Mouse (Mus musculus): ENCODE results near the gene Opn1sw.
"Not testable (repeated sequence)": the region's sequence is repeated elsewhere in the genome, so short reads cannot be mapped to it uniquely, and the experiment has no call there.

The Opn1sw gene

DNA sequence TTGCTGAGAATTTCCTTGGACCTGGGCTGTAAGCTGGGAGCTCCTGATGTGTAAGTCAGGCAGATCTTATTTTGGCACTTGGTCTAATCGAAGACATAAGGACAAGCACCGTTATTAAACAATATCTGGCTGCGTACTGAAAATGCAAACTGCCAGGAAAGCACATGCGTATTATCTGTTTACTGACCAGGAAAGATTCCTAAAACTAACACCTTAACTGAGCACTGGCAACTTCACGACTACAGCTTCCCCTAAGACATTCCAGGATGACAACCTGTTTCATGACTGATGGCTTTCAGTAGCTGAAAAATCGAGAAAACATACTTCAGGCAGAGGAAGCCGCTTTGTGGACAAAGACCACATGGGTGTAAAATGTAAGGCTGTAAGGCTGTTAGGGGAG lies 41.1 kb downstream of the Opn1sw start:
- no peak for DNase-seq (ENCODE audit: low read depth, low spot score)

DNA sequence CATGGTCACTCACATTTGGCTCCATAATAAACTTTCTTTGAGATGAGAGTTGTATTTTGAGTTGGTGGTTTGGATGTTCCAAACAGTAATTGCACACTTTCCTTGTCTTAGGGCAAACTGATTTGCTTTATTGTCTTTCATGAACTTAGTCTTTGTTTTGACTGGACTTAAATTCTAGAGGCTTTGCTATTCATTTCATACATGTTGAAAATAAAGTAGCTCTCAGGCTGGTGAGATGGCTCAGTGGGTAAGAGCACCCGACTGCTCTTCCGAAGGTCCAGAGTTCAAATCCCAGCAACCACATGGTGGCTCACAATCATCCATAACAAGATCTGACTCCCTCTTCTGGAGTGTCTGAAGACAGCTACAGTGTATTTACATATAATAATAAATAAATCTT lies 41.8 kb downstream of the Opn1sw start:
- not testable (repeated sequence) for DNase-seq (ENCODE audit: low read depth, low spot score)

DNA sequence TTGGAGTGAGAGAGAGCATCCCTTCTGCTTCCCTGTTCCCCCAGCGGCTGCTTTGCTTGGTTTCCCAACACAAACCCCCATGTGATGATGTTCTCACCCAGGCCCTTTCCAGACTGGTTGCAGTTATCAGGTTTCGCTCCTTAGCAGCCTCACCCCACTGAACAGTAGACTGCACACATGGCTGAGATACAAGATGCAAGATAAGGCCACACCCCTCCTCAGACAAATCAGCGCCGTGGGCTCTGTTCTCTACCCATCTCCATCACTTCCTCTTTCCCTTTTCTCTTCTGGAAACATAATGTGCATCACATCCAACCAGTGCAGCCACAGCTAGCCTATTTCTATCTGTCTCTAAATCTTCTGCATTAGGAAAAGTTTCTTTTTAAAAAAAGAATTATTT lies 58.8 kb downstream of the Opn1sw start:
- DNase-seq (ENCODE audit: low read depth, low spot score): no peak

DNA sequence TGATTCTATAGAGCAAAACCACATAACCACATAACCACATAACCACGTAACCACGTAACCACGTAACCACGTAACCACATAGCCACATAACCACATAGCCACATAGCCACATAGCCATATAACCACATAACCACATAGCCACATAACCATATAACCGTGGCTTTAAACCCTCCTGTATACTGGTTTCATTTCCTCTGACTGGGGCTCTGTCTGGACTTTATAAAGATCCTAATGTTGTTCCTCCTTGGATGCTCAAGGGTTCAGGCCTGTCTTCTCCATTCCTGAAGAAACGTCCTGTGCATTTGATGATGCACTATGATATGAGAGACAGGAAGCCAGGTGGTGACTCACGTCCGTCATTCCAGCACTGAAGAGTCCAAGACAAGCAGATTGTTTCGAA lies 61.3 kb downstream of the Opn1sw start:
- no peak for DNase-seq (ENCODE audit: low read depth, low spot score)
